Mouse (Mus musculus) stomach, postnatal 0 days (tissue): ENCODE data around the gene Plxdc2.

Source experiments
- CTCF ChIP-seq: IDR thresholded peaks from 2 replicates; pipeline ENCODE4 v1.5.1; 2016; ENCODE audit warnings: antibody characterized with exemption, low read depth, mild to moderate bottlenecking, moderate library complexity
- EP300 ChIP-seq: optimal IDR thresholded peaks from 2 replicates; pipeline ENCODE3; 2016; ENCODE audit warnings: antibody characterized with exemption

DNA sequence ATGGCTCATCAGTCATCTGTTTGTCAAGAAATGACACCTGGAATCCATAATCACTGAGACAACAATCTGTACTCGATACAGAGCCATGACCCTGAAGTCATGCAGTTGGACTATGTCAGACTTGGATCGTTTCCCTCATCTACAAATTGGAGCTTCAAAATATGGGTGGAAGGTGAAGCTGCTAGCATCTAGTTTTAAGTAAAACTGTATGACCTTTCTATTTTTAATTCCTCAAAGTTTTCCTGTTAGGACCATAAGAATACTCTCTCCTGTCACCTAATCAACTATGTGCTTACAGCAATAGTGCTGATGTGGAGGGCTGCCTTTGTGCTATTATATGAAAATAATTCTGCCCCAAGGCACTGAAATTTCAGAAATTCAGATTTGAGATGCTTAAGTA, 401.1 kb downstream of the Plxdc2 start:
- no peak for TF ChIP-seq CTCF
- TF ChIP-seq EP300, result no peak
